Mouse (Mus musculus) CD4-positive, CD25-positive, alpha-beta regulatory T cell, adult 2 months (primary cell): ENCODE data around the gene Bpifa5.
"Not testable (repeated sequence)": the region's sequence is repeated elsewhere in the genome, so short reads cannot be mapped to it uniquely, and the experiment has no call there.

Experiments
- DNase-seq: peaks from one replicate; pipeline ENCODE4 v3.0.0-alpha.2; 2012; ENCODE audit warnings: low read depth, low spot score

Gene Bpifa5

GRCm38 (mm10) chr2:154162307-154162706 lies at the start of gene Bpifa5:
Gene Bpifa5 (plus strand): TSS chr2:154162607.
- DNase-seq = no peak

- DNase-seq = no peak
Observed at GRCm38 (mm10) chr2:154117381-154117780, 45.0 kb upstream of the Bpifa5 start.

DNA sequence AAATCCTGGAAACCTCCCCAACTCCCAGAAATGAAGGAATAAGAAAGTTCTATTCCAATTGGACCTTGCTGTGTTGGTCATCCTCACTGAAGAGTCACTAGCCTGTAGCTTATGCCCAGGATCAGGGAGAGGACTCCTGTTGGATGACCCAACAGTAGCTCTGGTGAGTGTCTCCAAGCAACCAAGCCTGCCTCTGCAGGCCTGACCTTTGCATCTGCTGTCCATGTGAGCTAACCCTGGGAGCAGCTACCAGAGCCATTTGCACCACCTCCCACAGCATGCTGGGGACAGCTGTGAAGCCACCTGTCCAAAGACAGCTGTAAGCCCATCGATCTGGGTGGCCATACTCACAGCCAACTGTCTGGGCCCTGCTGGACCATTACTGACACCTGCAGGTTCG lies 32.3 kb upstream of the Bpifa5 start, which contains the start of gene Bpifa3:
Bpifa3 (plus strand) TSS at position 217 of the 400 bp plus-strand sequence.
- DNase-seq = no peak

- DNase-seq = no peak
Observed at GRCm38 (mm10) chr2:154142580-154142979, 19.8 kb upstream of the Bpifa5 start, which contains the start of gene Bpifa1. Gene Bpifa1 (plus strand): TSS chr2:154142880.

DNA sequence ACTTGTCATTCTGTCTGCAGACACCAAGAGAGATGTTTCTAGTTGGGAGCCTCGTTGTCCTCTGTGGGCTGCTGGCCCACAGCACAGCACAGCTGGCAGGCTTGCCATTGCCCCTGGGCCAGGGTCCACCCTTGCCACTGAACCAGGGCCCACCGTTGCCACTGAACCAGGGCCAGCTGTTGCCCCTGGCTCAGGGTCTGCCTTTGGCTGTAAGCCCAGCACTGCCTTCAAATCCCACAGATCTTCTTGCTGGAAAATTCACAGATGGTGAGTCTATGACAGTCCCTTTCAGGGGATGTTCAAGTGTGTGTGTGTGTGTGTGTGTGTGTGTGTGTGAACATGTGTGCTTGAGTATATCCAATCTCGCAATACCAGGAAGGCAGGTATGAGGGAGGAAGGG lies 18.7 kb upstream of the Bpifa5 start:
- no peak for DNase-seq

GRCm38 (mm10) chr2:154147496-154147895 lies 14.9 kb upstream of the Bpifa5 start:
- no peak for DNase-seq

GRCm38 (mm10) chr2:154158433-154158832 lies 4.0 kb upstream of the Bpifa5 start:
- DNase-seq = peak; percentile 25

- no peak for DNase-seq
Observed at GRCm38 (mm10) chr2:154163306-154163705, 899 bp downstream of the Bpifa5 start.

DNA sequence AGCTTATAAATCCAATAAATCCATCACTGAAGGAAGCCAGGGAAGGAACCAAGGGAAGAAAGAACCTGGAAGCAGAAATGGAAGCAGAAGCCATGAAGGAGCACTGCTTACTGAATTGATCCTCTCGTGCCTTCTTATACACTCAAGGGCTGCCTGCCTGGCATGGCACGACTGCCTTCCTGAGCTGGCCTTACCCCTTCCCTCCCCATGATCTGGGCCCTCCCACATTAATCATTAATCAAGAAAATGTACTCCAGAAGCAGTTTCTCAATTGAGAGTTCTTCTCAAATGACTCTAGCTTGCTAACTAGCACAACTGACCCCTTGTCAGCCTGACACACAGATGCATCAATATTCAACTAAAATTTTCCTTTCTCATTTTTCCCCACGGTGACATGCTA lies 6.8 kb downstream of the Bpifa5 start:
- no peak for DNase-seq

GRCm38 (mm10) chr2:154171621-154172020 lies 9.2 kb downstream of the Bpifa5 start:
- no peak for DNase-seq

- peak; percentile 16 for DNase-seq
Observed at GRCm38 (mm10) chr2:154173313-154173712, 10.9 kb downstream of the Bpifa5 start.

- not testable (repeated sequence) for DNase-seq
Observed at GRCm38 (mm10) chr2:154181900-154182299, 19.5 kb downstream of the Bpifa5 start.

- DNase-seq = not testable (repeated sequence)
Observed at GRCm38 (mm10) chr2:154183061-154183460, 20.7 kb downstream of the Bpifa5 start.

GRCm38 (mm10) chr2:154185319-154185718 lies 22.9 kb downstream of the Bpifa5 start:
- no peak for DNase-seq

DNA sequence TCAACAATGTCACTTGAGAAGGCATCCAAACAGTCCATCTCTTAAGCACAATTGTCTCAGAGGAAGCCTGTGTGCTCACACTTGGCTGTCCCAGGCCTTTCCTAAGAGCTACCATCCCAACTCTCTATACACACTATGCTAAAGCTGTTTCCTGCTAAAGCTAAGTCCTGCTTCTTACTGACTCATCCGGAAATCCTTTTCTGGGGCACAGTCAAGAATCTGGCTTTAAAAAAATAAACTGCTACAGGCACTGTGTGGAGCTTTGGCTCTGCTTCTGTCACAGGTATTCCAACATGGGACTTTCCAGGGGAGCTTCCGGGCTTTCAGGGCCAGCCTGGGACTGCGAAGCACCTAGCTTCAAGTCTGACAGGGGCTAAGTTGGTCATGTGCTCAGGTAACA lies 23.3 kb downstream of the Bpifa5 start:
- DNase-seq = no peak

GRCm38 (mm10) chr2:154187468-154187867 lies 25.1 kb downstream of the Bpifa5 start:
- DNase-seq = no peak

- no peak for DNase-seq
Observed at GRCm38 (mm10) chr2:154189877-154190434, 27.5 kb downstream of the Bpifa5 start.

DNA sequence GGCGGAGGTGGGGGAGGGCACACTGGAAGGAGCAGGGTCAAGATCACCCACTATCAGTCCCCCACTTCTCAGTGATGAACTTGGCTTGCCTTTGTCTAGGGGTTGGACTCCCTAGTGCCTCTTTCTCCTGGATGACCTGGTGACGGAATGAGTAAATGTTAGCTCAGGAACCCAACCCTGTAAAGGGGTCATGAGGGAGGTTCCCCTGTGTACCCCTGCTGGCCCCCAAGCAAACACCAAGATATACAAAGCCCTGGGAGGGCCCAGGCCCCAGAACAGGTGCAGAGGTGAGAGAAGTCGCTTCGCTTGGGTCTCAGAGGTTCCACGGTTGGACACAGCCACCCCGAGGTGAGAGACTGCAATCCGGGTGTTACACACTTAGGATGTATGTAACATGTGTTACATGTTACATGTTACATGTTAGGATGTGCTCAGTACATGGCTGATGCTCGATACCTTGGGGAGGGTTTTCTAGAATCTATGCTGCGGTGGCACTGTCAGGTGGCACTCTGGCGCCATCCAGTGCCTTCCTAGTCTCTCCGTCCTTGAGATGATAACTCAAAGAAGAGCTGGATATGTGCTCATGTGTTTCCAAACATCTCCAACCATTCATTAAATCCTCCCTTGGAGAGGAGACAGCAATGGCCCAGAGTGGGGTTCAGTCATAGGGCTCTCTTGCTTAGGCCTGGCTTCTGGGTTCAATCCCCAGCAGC lies 28.3 kb downstream of the Bpifa5 start, which contains the start of gene Bpifb1:
Bpifb1 (plus strand) TSS at position 273 of the 713 bp plus-strand sequence.
- no peak for DNase-seq

DNA sequence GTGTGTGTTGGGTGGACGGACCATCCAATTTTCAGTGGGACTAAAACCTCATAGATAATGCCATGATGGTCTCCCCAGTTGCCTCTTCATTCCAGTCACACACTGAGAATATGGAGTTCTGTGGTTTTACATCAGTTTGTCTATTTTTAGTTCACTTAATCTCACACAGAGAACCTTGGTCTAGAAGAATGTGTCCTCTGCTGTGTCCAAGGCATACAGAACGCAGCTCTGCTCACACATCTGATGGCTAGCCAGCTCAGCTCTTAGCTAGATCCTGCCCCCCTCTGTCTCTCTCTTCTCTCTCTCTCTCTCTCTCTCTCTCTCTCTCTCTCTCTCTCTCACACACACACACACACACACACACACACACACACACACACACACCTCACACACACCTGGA lies 29.7 kb downstream of the Bpifa5 start:
- DNase-seq = no peak

GRCm38 (mm10) chr2:154193071-154193470 lies 30.7 kb downstream of the Bpifa5 start:
- DNase-seq = no peak

GRCm38 (mm10) chr2:154193994-154194504 lies 31.6 kb downstream of the Bpifa5 start:
- DNase-seq = no peak

GRCm38 (mm10) chr2:154197036-154197435 lies 34.6 kb downstream of the Bpifa5 start:
- no peak for DNase-seq

GRCm38 (mm10) chr2:154204630-154205029 lies 42.2 kb downstream of the Bpifa5 start:
- DNase-seq = no peak
